Mouse (Mus musculus) liver, adult 2 months (tissue): Measurements from ENCODE around the gene Ifnl2. TPM values are rescaled to one million over a fixed set of nuclear protein-coding genes. Genes with fewer than 3 reads are reported as not detected.

Source experiments
- DNase-seq: peaks from one replicate; pipeline ENCODE4 v3.0.0-alpha.2; 2011; ENCODE audit warnings: low read depth, low spot score; ENCODE audit errors: extremely low read depth
- H3K27ac ChIP-seq: fragments of 200-500 bp; replicated peaks from 2 replicates; pipeline ENCODE4 v1.5.1; 2012; ENCODE audit warnings: low read depth, mild to moderate bottlenecking, control low read depth, inconsistent platforms, low read length; ENCODE audit not compliant: insufficient read depth
- H3K27me3 ChIP-seq: fragments of 200-500 bp; 2 replicates; pipeline ENCODE4 v1.6.1; 2012; ENCODE audit warnings: mild to moderate bottlenecking, moderate library complexity, low read length, inconsistent platforms; ENCODE audit not compliant: control insufficient read depth, insufficient read depth
- H3K36me3 ChIP-seq: fragments of 200-500 bp; 2 replicates; pipeline ENCODE4 v1.6.1; 2012; ENCODE audit warnings: low read length, inconsistent platforms; ENCODE audit not compliant: control insufficient read depth, insufficient read depth
- H3K4me1 ChIP-seq: fragments of 200-500 bp; 2 replicates; pipeline ENCODE4 v1.6.1; 2011; ENCODE audit warnings: low read length; ENCODE audit not compliant: control insufficient read depth, insufficient read depth
- H3K4me3 ChIP-seq: fragments of 200-500 bp; 2 replicates; pipeline ENCODE4 v1.5.1; 2011; ENCODE audit warnings: low read depth, mild to moderate bottlenecking, control low read depth, low read length, moderate library complexity; ENCODE audit not compliant: insufficient read depth
- H3K79me2 ChIP-seq: fragments of 200-500 bp; 2 replicates; pipeline ENCODE4 v1.6.1; 2012; ENCODE audit warnings: inconsistent platforms, mild to moderate bottlenecking, low read length, moderate library complexity; ENCODE audit not compliant: control insufficient read depth, insufficient read depth
- H3K9ac ChIP-seq: fragments of 200-500 bp; 2 replicates; pipeline ENCODE4 v1.6.1; 2012; ENCODE audit warnings: low read depth, mild to moderate bottlenecking, control low read depth, inconsistent platforms, low read length
- CTCF ChIP-seq: fragments of 200-500 bp; IDR thresholded peaks from 2 replicates; pipeline ENCODE4 v1.5.1; 2011; ENCODE audit warnings: low read depth, low read length, control low read depth
- POLR2A ChIP-seq: fragments of 200-500 bp; IDR thresholded peaks from 2 replicates; pipeline ENCODE4 v1.6.1; 2011; ENCODE audit warnings: low read length, control low read depth; ENCODE audit not compliant: insufficient read depth; ENCODE audit errors: extremely low read depth
- whole genome bisulfite sequencing: fragments of 180-500 bp; shearing (Covaris S2); methylation state at CpG from one replicate; pipeline ENCODE4 v1.1.7; 2018; 5-methylcytosine and 5-hydroxymethylcytosine counted together
- polyA plus RNA-seq: library from polyadenylated mRNA; depleted of rRNA; stranded (reverse); fragments of >200 nt; gene quantifications from 2 replicates; pipeline ENCODE4 v1.2.3, GENCODE M21; 2012
- total RNA-seq: library from RNA; depleted of rRNA; stranded (reverse); fragments of >200 nt; gene quantifications from 2 replicates; pipeline ENCODE4 v1.2.3, GENCODE M21; 2014

The Ifnl2 gene
- total and polyA plus RNA-seq, 2 experiments = not detected

GRCm38 (mm10) chr7:28547628-28548027, 37.4 kb upstream of the Ifnl2 start:
- Histone ChIP-seq H3K36me3 (no peaks in the 10 kb centered on the region), H3K27ac (no peak overlapping the region), H3K4me1 (peaks cover 2% of the 10 kb centered on the region; the same call in 1 of the 2 replicates), H3K4me3 (no peak overlapping the region), H3K79me2 (no peaks in the 10 kb centered on the region), H3K9ac (no peak overlapping the region), H3K27me3 (no peaks in the 10 kb centered on the region; the same call in 1 of the 2 replicates)
- WGBS = 62% methylated on average over 7 of the region's 7 CpGs
- no peak for TF ChIP-seq POLR2A
- no peak for TF ChIP-seq CTCF
- DNase-seq = no peak

GRCm38 (mm10) chr7:28547154-28547553, 36.9 kb upstream of the Ifnl2 start, which contains the start of gene Nccrp1:
Gene Nccrp1, minus strand, starts transcription at chr7:28547254.
- Histone ChIP-seq H3K79me2 (no peaks in the 10 kb centered on the region), H3K4me3 (no peak within 1 kb of the TSS), H3K4me1 (peaks cover 2% of the 10 kb centered on the region; the same call in 1 of the 2 replicates), H3K9ac (no peak within 1 kb of the TSS), H3K27ac (no peak within 1 kb of the TSS), H3K27me3 (no peaks in the 10 kb centered on the region; the same call in 1 of the 2 replicates), H3K36me3 (no peaks in the 10 kb centered on the region)
- WGBS = 29% methylated on average over 5 of the region's 5 CpGs
- TF ChIP-seq POLR2A = no peak
- no peak for TF ChIP-seq CTCF
- no peak for DNase-seq

GRCm38 (mm10) chr7:28546649-28547048, 36.4 kb upstream of the Ifnl2 start:
- Histone ChIP-seq H3K9ac (no peak overlapping the region), H3K27me3 (no peaks in the 10 kb centered on the region; the same call in 1 of the 2 replicates), H3K36me3 (no peaks in the 10 kb centered on the region), H3K4me3 (no peak overlapping the region), H3K4me1 (peaks cover 2% of the 10 kb centered on the region; the same call in 1 of the 2 replicates), H3K79me2 (no peaks in the 10 kb centered on the region), H3K27ac (no peak overlapping the region)
- no peak for DNase-seq
- TF ChIP-seq POLR2A = no peak
- no peak for TF ChIP-seq CTCF
- WGBS = 7% methylated on average over 22 of the region's 22 CpGs

- no peak for DNase-seq
- H3K27me3 ChIP-seq = no peaks in the 10 kb centered on the region; the same call in 1 of the 2 replicates
- H3K4me3 ChIP-seq = no peak overlapping the region
- TF ChIP-seq POLR2A (no peak), CTCF (no peak)
- no peaks in the 10 kb centered on the region for H3K79me2 ChIP-seq
- H3K4me1 ChIP-seq = peaks cover 2% of the 10 kb centered on the region; the same call in 1 of the 2 replicates
- 69% methylated on average over 7 of the region's 7 CpGs for WGBS
- H3K27ac ChIP-seq = no peak overlapping the region
- H3K9ac ChIP-seq = no peak overlapping the region
- no peaks in the 10 kb centered on the region for H3K36me3 ChIP-seq
These were observed 35.6 kb upstream of the Ifnl2 start for GRCm38 (mm10) chr7:28545891-28546210.

GRCm38 (mm10) chr7:28545048-28545890, 35.0 kb upstream of the Ifnl2 start:
- no peaks in the 10 kb centered on the region for H3K36me3 ChIP-seq
- TF ChIP-seq POLR2A (no peak), CTCF (no peak)
- peaks cover 2% of the 10 kb centered on the region; the same call in 1 of the 2 replicates for H3K4me1 ChIP-seq
- 42% methylated on average over 14 of the region's 14 CpGs for WGBS
- H3K27ac ChIP-seq = no peak overlapping the region
- DNase-seq = peak; percentile 61
- no peaks in the 10 kb centered on the region; the same call in 1 of the 2 replicates for H3K27me3 ChIP-seq
- no peak overlapping the region for H3K4me3 ChIP-seq
- H3K9ac ChIP-seq = no peak overlapping the region
- H3K79me2 ChIP-seq = no peaks in the 10 kb centered on the region
